Mouse (Mus musculus): ENCODE results near the gene Slc9a1.

DNA sequence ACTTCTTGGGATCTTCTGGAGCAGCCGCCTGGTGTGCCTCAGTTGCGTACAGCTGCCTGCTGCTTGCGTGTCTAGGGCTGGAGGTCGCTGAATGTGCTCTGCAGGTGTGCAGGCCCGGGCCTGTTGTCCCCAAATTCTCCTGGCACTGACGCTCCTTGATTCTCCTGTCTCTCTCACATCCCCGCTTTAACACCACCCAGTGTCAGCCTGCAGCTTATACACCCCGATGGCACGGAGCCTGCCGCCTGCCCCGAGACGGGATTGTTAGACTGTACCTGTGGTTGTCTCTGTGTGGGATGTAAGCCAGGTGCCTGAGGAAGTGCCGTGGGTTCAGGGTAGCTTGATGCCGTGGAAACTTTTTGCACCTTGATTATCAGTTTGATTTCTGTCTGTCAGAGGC, 41.5 kb downstream of the Slc9a1 start:
- TF ChIP-seq CTCF (IDR thresholded peaks at IDR 0.05; ENCODE audit: extremely low read depth, insufficient read depth, low read length) (no peak), POLR2A (IDR thresholded peaks at IDR 0.05; ENCODE audit: extremely low read depth, insufficient read depth, low read length) (no peak)

All from cortical plate, adult 2 months (tissue).